Mouse (Mus musculus): ENCODE results near the gene Bmt2. TPM values are rescaled to one million over a fixed set of nuclear protein-coding genes. Genes with fewer than 3 reads are reported as not detected.

Gene Bmt2
- total and polyA plus RNA-seq, 2 experiments from 2014 or later = 8.7 to 13.1 TPM

DNA sequence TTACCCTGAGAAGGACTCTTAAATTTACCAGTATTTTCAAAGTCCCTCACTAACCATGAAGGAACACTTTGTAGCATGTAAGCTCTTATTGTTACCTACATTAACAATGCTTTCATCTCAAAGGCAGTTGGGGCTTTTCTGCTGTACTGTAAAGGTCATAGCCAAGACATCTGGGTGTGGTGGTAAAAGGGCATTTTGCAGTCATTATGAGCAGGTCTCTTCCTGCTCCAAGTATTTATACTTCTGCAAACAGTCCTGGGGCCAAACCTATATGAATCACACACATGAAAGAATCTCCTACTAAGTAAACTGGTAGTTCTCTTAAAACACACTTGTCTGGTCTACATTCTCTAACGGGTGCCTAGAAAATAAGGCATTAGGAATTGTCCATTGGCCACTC lies 95.7 kb downstream of the Bmt2 start:
- TF ChIP-seq EP300 (IDR thresholded peaks at IDR 0.05; ENCODE audit: low read depth) (no peak), CTCF (IDR thresholded peaks at IDR 0.05; ENCODE audit: low read depth) (no peak)
- Histone ChIP-seq H3K9ac (replicated peaks; ENCODE audit: low read depth, low read length) (no peak overlapping the region), H3K4me1 (ENCODE audit: control insufficient read depth, insufficient read depth) (no peaks in the 10 kb centered on the region), H3K27ac (ENCODE audit: low read depth) (no peak overlapping the region), H3K4me2 (ENCODE audit: low read depth, low read length) (no peak overlapping the region), H3K36me3 (replicated peaks; ENCODE audit: control insufficient read depth, insufficient read depth, low read length) (peaks cover 32% of the 10 kb centered on the region), H3K9me3 (replicated peaks; ENCODE audit: control insufficient read depth, low read length) (no peaks in the 10 kb centered on the region), H3K27me3 (ENCODE audit: control insufficient read depth, insufficient read depth, low read length) (no peaks in the 10 kb centered on the region), H3K4me3 (ENCODE audit: low read depth, low read length) (no peak overlapping the region)
- DNase-seq (ENCODE audit: low spot score) (no peak), ATAC-seq (ENCODE audit: insufficient read depth, low read depth) (no peak)
- 86% methylated on average over 1 of the region's 1 CpGs for WGBS

Other genes with a start within 250 kb of the Bmt2 start
- gene Tmem168, start 69.9 kb downstream of the Bmt2 start, total RNA-seq (2014; rRNA removed; ENCODE audit: low replicate concordance) = 25.3 and 31.4 TPM in 2 replicates
- 22.5 and 23.6 TPM in 2 replicates for gene Tmem168, start 69.9 kb downstream of the Bmt2 start, polyA plus RNA-seq (2015; fragmentation: Nextera tagmentation; extraction: Ambion mirVana)
- gene Gpr85, start 162.0 kb upstream of the Bmt2 start, total RNA-seq (2014; rRNA removed; ENCODE audit: low replicate concordance) = not detected in 2 replicates
- gene Gpr85, start 162.0 kb upstream of the Bmt2 start, polyA plus RNA-seq (2015; fragmentation: Nextera tagmentation; extraction: Ambion mirVana) = 1.1 and 1.3 TPM in 2 replicates
- gene 2610001J05Rik, start 193.6 kb upstream of the Bmt2 start, total RNA-seq (2014; rRNA removed; ENCODE audit: low replicate concordance) = 5.6 and 24.4 TPM in 2 replicates
- 119 and 129 TPM in 2 replicates for gene 2610001J05Rik, start 193.6 kb upstream of the Bmt2 start, polyA plus RNA-seq (2015; fragmentation: Nextera tagmentation; extraction: Ambion mirVana)

Measured in heart, postnatal 0 days (tissue).